Mouse (Mus musculus) bone marrow, adult 2 months (tissue): ENCODE measurements around the gene Chmp3.

Experiments
- CTCF ChIP-seq: fragments of 200-500 bp; IDR thresholded peaks from 2 replicates; pipeline ENCODE4 v1.5.1; 2011; ENCODE audit warnings: low read length, control low read depth; ENCODE audit not compliant: control insufficient read depth, insufficient read depth
- POLR2A ChIP-seq: fragments of 200-500 bp; IDR thresholded peaks from 2 replicates; pipeline ENCODE4 v1.6.1; 2011; ENCODE audit warnings: low read depth, mild to moderate bottlenecking, control low read depth, low read length, borderline replicate concordance; ENCODE audit not compliant: control insufficient read depth

DNA sequence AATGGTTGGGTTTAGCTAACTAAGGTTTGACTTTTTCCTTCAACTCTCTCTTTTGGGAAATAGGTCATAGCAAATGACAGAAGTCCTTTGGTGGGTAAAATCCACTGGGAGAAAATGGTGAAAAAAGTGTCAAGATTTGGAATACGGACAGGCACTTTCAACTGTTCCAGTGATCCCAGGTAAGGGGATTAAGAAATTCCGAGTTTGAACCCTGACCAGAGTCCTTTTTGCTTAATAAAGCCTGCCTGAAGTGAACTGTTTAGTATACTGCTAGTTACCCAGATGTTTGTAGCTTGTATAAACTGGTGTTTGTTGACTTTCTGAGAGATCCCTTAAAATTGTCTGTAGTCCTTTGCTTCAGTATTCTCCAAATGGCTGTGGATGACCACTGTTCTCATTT, 37.9 kb upstream of the Chmp3 start:
- TF ChIP-seq POLR2A (no peak), CTCF (no peak)
